Mouse (Mus musculus): ENCODE measurements around the gene Lrba.

- TF ChIP-seq CTCF (IDR thresholded peaks at IDR 0.05; ENCODE audit: low read depth) = no peak
- TF ChIP-seq EP300 (IDR thresholded peaks at IDR 0.05; ENCODE audit: low read depth) = no peak
Observed at GRCm38 (mm10) chr3:86638552-86639348, 414.3 kb downstream of the Lrba start.

All from heart, postnatal 0 days (tissue).